Mouse (Mus musculus) erythroid progenitor cell, adult 5-6 weeks (primary cell): ENCODE results near the gene Krtap4-1. TPM values are rescaled to one million over a fixed set of nuclear protein-coding genes. Genes with fewer than 3 reads are reported as not detected.

Experiments
- ATAC-seq: replicated peaks from 2 replicates; pipeline ENCODE4 v1.8.0; 2016; ENCODE audit warnings: moderate number of reproducible peaks, mild to moderate bottlenecking, moderate TSS enrichment, inconsistent platforms; ENCODE audit not compliant: poor library complexity, low FRiP score, severe bottlenecking
- total RNA-seq, 2 experiments: library from RNA; stranded (forward) in 1 of 2; stranded (reverse) in 1 of 2; fragments of 150-400 nt in 1 of 2; fragments of 186-747, 209-891 nt in 1 of 2; gene quantifications; 2 replicates each; pipeline versions ENCODE4 v1.2.3 to v1.2.4; 2015 to 2017; ENCODE audit warnings: low replicate concordance in 2 of 2

The Krtap4-1 gene
- total RNA-seq, 2 experiments from 2014 or later = not detected

DNA sequence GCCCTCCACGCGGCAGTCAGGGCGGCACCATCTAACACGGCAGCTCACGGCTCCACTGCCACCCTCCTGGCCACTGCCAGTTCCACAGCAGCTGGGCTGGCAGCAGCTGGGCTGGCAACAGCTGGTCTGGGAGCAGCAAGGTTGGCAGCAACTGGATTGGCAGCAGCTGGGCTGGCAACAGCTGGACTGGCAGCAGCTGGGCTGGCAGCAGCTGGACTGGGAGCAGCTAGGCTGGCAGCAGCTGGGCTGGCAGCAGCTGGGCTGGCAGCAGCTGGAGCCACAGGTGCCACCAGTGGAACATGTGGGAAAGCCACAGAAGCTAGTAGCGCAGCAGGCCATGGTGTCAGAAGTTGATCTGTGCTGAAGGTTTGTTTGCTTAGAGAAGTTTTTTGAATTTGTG, 37.1 kb downstream of the Krtap4-1 start, which contains the start of gene Krtap1-3:
Krtap1-3 (minus strand) TSS at position 359 of the 400 bp plus-strand sequence.
- ATAC-seq = no peak

DNA sequence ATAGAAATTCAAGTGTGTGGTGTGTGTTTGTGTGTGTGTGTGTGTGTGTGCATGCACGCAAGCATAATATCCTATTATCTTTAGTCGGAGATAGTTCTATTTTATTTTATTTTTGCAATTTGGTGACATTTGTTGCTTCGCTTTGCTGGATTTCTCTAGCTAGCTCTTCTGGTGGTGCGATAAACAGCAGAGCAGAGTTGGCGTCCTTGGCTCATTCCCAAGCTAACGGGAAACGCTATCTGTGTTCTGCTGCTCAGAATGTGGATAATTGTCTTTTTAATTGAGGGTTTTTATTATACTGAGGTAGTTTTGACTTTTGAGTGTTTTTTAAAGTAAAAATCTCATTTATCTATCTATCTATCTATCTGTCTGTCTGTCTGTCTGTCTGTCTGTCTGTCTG, 42.9 kb downstream of the Krtap4-1 start:
- ATAC-seq = no peak

- no peak for ATAC-seq
Measured at GRCm38 (mm10) chr11:99583245-99583704, 44.8 kb downstream of the Krtap4-1 start, which contains the start of gene Krtap1-4. Gene Krtap1-4 (minus strand): TSS chr11:99583654.

DNA sequence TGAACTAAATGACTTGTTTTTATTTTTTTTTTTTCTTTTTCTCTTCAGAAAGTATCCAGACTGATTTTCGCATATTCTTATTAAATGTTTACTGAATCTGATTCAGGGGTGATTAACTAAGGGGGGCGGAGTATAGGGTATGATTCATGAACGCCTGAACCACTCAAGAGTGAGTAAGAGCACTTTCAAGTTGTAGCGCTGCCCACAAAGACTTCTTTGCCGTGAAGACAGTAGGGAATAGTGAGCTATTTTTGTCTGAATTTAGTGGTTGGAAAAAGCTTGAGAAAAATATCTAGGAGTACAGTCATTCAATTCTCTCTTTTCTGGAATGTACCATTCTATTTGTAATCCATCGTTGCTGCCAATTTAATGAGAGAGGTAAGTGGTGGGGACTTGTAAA, 46.5 kb downstream of the Krtap4-1 start:
- no peak for ATAC-seq

DNA sequence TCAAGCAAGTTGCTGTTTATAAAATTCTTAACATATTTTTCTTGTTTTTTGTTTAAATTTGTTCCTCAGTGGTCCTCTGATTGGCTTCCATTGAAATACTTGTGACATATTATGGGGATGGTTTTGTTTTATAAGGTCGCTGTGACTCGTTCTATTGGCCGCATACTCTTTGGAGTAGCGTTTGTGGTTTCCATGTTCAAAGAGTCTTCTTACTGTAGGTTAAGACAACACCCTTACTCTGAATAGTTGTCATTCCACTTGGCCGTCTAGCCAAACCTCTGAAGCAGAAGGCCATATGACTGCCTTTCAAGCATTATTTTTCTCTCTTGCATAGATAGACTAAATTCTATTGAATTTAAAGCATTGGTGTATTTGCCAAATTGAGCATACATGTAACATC, 47.0 kb downstream of the Krtap4-1 start:
- ATAC-seq = no peak

- ATAC-seq = no peak
Measured at GRCm38 (mm10) chr11:99580636-99581035, 47.4 kb downstream of the Krtap4-1 start, which contains the start of gene Krtap1-5. Gene Krtap1-5 (minus strand): TSS chr11:99581016.

Other genes starting within 250 kb of the Krtap4-1 start
Only the 30 nearest of the 38 such genes appear.
- gene Krt23, start 135.1 kb downstream of the Krtap4-1 start, total RNA-seq (2015; ENCODE audit: low replicate concordance) = not detected in 2 replicates
- not detected in 2 replicates for gene Krt23, start 135.1 kb downstream of the Krtap4-1 start, total RNA-seq (2017; ENCODE audit: low replicate concordance)
- not detected in 2 replicates for gene Krt39, start 106.9 kb downstream of the Krtap4-1 start, total RNA-seq (2015; ENCODE audit: low replicate concordance)
- gene Krt39, start 106.9 kb downstream of the Krtap4-1 start, total RNA-seq (2017; ENCODE audit: low replicate concordance) = not detected in 2 replicates
- not detected in 2 replicates for gene Krt40, start 85.1 kb downstream of the Krtap4-1 start, total RNA-seq (2015; ENCODE audit: low replicate concordance)
- gene Krt40, start 85.1 kb downstream of the Krtap4-1 start, total RNA-seq (2017; ENCODE audit: low replicate concordance) = not detected in 2 replicates
- gene Krtap3-3, start 77.4 kb downstream of the Krtap4-1 start, total RNA-seq (2015; ENCODE audit: low replicate concordance) = not detected in 2 replicates
- not detected in 2 replicates for gene Krtap3-3, start 77.4 kb downstream of the Krtap4-1 start, total RNA-seq (2017; ENCODE audit: low replicate concordance)
- not detected in 2 replicates for gene Krtap3-2, start 71.4 kb downstream of the Krtap4-1 start, total RNA-seq (2015; ENCODE audit: low replicate concordance)
- gene Krtap3-2, start 71.4 kb downstream of the Krtap4-1 start, total RNA-seq (2017; ENCODE audit: low replicate concordance) = not detected in 2 replicates
- not detected in 2 replicates for gene Gm11939, start 68.8 kb downstream of the Krtap4-1 start, total RNA-seq (2015; ENCODE audit: low replicate concordance)
- not detected in 2 replicates for gene Gm11939, start 68.8 kb downstream of the Krtap4-1 start, total RNA-seq (2017; ENCODE audit: low replicate concordance)
- gene Krtap3-1, start 61.6 kb downstream of the Krtap4-1 start, total RNA-seq (2015; ENCODE audit: low replicate concordance) = not detected in 2 replicates
- not detected in 2 replicates for gene Krtap3-1, start 61.6 kb downstream of the Krtap4-1 start, total RNA-seq (2017; ENCODE audit: low replicate concordance)
- gene Krtap1-5, start 47.2 kb downstream of the Krtap4-1 start, total RNA-seq (2015; ENCODE audit: low replicate concordance) = not detected in 2 replicates
- gene Krtap1-5, start 47.2 kb downstream of the Krtap4-1 start, total RNA-seq (2017; ENCODE audit: low replicate concordance) = not detected in 2 replicates
- not detected in 2 replicates for gene Krtap1-4, start 44.6 kb downstream of the Krtap4-1 start, total RNA-seq (2015; ENCODE audit: low replicate concordance)
- gene Krtap1-4, start 44.6 kb downstream of the Krtap4-1 start, total RNA-seq (2017; ENCODE audit: low replicate concordance) = not detected in 2 replicates
- not detected in 2 replicates for gene Krtap1-3, start 36.9 kb downstream of the Krtap4-1 start, total RNA-seq (2015; ENCODE audit: low replicate concordance)
- not detected in 2 replicates for gene Krtap1-3, start 36.9 kb downstream of the Krtap4-1 start, total RNA-seq (2017; ENCODE audit: low replicate concordance)
- gene Krtap9-3, start 30.1 kb downstream of the Krtap4-1 start, total RNA-seq (2015; ENCODE audit: low replicate concordance) = not detected in 2 replicates
- not detected in 2 replicates for gene Krtap9-3, start 30.1 kb downstream of the Krtap4-1 start, total RNA-seq (2017; ENCODE audit: low replicate concordance)
- gene Gm11938, start 24.9 kb downstream of the Krtap4-1 start, total RNA-seq (2015; ENCODE audit: low replicate concordance) = not detected in 2 replicates
- gene Gm11938, start 24.9 kb downstream of the Krtap4-1 start, total RNA-seq (2017; ENCODE audit: low replicate concordance) = not detected in 2 replicates
- gene Gm11937, start 18.0 kb downstream of the Krtap4-1 start, total RNA-seq (2015; ENCODE audit: low replicate concordance) = not detected in 2 replicates
- not detected in 2 replicates for gene Gm11937, start 18.0 kb downstream of the Krtap4-1 start, total RNA-seq (2017; ENCODE audit: low replicate concordance)
- gene Krtap2-4, start 13.4 kb downstream of the Krtap4-1 start, total RNA-seq (2015; ENCODE audit: low replicate concordance) = not detected in 2 replicates
- gene Krtap2-4, start 13.4 kb downstream of the Krtap4-1 start, total RNA-seq (2017; ENCODE audit: low replicate concordance) = not detected in 2 replicates
- gene Gm11562, start 7.8 kb downstream of the Krtap4-1 start, total RNA-seq (2015; ENCODE audit: low replicate concordance) = not detected in 2 replicates
- gene Gm11562, start 7.8 kb downstream of the Krtap4-1 start, total RNA-seq (2017; ENCODE audit: low replicate concordance) = not detected in 2 replicates
- not detected in 2 replicates for gene Krtap4-2, start 6.8 kb upstream of the Krtap4-1 start, total RNA-seq (2015; ENCODE audit: low replicate concordance)
- gene Krtap4-2, start 6.8 kb upstream of the Krtap4-1 start, total RNA-seq (2017; ENCODE audit: low replicate concordance) = not detected in 2 replicates
- not detected in 2 replicates for gene Krtap4-7, start 15.9 kb upstream of the Krtap4-1 start, total RNA-seq (2015; ENCODE audit: low replicate concordance)
- not detected in 2 replicates for gene Krtap4-7, start 15.9 kb upstream of the Krtap4-1 start, total RNA-seq (2017; ENCODE audit: low replicate concordance)
- not detected in 2 replicates for gene Gm11555, start 22.0 kb upstream of the Krtap4-1 start, total RNA-seq (2015; ENCODE audit: low replicate concordance)
- gene Gm11555, start 22.0 kb upstream of the Krtap4-1 start, total RNA-seq (2017; ENCODE audit: low replicate concordance) = not detected in 2 replicates
- gene Gm11563, start 30.7 kb upstream of the Krtap4-1 start, total RNA-seq (2015; ENCODE audit: low replicate concordance) = not detected in 2 replicates
- gene Gm11563, start 30.7 kb upstream of the Krtap4-1 start, total RNA-seq (2017; ENCODE audit: low replicate concordance) = not detected in 2 replicates
- not detected in 2 replicates for gene Krtap4-6, start 37.7 kb upstream of the Krtap4-1 start, total RNA-seq (2015; ENCODE audit: low replicate concordance)
- not detected in 2 replicates for gene Krtap4-6, start 37.7 kb upstream of the Krtap4-1 start, total RNA-seq (2017; ENCODE audit: low replicate concordance)
- gene Gm14190, start 62.5 kb upstream of the Krtap4-1 start, total RNA-seq (2015; ENCODE audit: low replicate concordance) = not detected in 2 replicates
- gene Gm14190, start 62.5 kb upstream of the Krtap4-1 start, total RNA-seq (2017; ENCODE audit: low replicate concordance) = not detected in 2 replicates
- gene Gm14180, start 106.1 kb upstream of the Krtap4-1 start, total RNA-seq (2015; ENCODE audit: low replicate concordance) = not detected in 2 replicates
- gene Gm14180, start 106.1 kb upstream of the Krtap4-1 start, total RNA-seq (2017; ENCODE audit: low replicate concordance) = not detected in 2 replicates
- gene Gm11595, start 144.7 kb upstream of the Krtap4-1 start, total RNA-seq (2015; ENCODE audit: low replicate concordance) = not detected in 2 replicates
- gene Gm11595, start 144.7 kb upstream of the Krtap4-1 start, total RNA-seq (2017; ENCODE audit: low replicate concordance) = not detected in 2 replicates
- not detected in 2 replicates for gene Krtap4-8, start 152.5 kb upstream of the Krtap4-1 start, total RNA-seq (2015; ENCODE audit: low replicate concordance)
- gene Krtap4-8, start 152.5 kb upstream of the Krtap4-1 start, total RNA-seq (2017; ENCODE audit: low replicate concordance) = not detected in 2 replicates
- not detected in 2 replicates for gene Krtap4-9, start 157.0 kb upstream of the Krtap4-1 start, total RNA-seq (2015; ENCODE audit: low replicate concordance)
- not detected in 2 replicates for gene Krtap4-9, start 157.0 kb upstream of the Krtap4-1 start, total RNA-seq (2017; ENCODE audit: low replicate concordance)
- gene Gm11596, start 165.2 kb upstream of the Krtap4-1 start, total RNA-seq (2015; ENCODE audit: low replicate concordance) = not detected in 2 replicates
- gene Gm11596, start 165.2 kb upstream of the Krtap4-1 start, total RNA-seq (2017; ENCODE audit: low replicate concordance) = not detected in 2 replicates
- gene Gm11569, start 170.7 kb upstream of the Krtap4-1 start, total RNA-seq (2015; ENCODE audit: low replicate concordance) = not detected in 2 replicates
- not detected in 2 replicates for gene Gm11569, start 170.7 kb upstream of the Krtap4-1 start, total RNA-seq (2017; ENCODE audit: low replicate concordance)
- not detected in 2 replicates for gene Gm11554, start 176.2 kb upstream of the Krtap4-1 start, total RNA-seq (2015; ENCODE audit: low replicate concordance)
- not detected in 2 replicates for gene Gm11554, start 176.2 kb upstream of the Krtap4-1 start, total RNA-seq (2017; ENCODE audit: low replicate concordance)
- not detected in 2 replicates for gene Krtap4-13, start 181.7 kb upstream of the Krtap4-1 start, total RNA-seq (2015; ENCODE audit: low replicate concordance)
- not detected in 2 replicates for gene Krtap4-13, start 181.7 kb upstream of the Krtap4-1 start, total RNA-seq (2017; ENCODE audit: low replicate concordance)
- not detected in 2 replicates for gene Gm11564, start 187.4 kb upstream of the Krtap4-1 start, total RNA-seq (2015; ENCODE audit: low replicate concordance)
- not detected in 2 replicates for gene Gm11564, start 187.4 kb upstream of the Krtap4-1 start, total RNA-seq (2017; ENCODE audit: low replicate concordance)